Mouse (Mus musculus) C2C12 (cell line): Measurements from ENCODE around the gene Tmc8. TPM values are rescaled to one million over a fixed set of nuclear protein-coding genes. Genes with fewer than 3 reads are reported as not detected.

ENCODE experiments used
- H3K27me3 ChIP-seq: one replicate; pipeline ENCODE4 v1.6.1; 2011; ENCODE audit not compliant: control insufficient read depth, insufficient read depth, insufficient read length
- H3K36me3 ChIP-seq: one replicate; pipeline ENCODE4 v1.6.1; 2011; ENCODE audit not compliant: control insufficient read depth, insufficient read depth
- H3K4me3 ChIP-seq: one replicate; pipeline ENCODE4 v1.5.1; 2011; ENCODE audit warnings: mild to moderate bottlenecking, control low read depth; ENCODE audit not compliant: poor library complexity, insufficient read depth, severe bottlenecking
- H3K79me2 ChIP-seq: one replicate; pipeline ENCODE4 v1.6.1; 2011; ENCODE audit not compliant: control insufficient read depth, insufficient read depth
- H3K79me3 ChIP-seq: one replicate; pipeline ENCODE4 v1.6.1; 2011; ENCODE audit warnings: low read depth, control low read depth
- H3ac ChIP-seq: one replicate; pipeline ENCODE3; 2011; ENCODE audit warnings: low read depth; ENCODE audit not compliant: control insufficient read depth, insufficient read length
- CEBPB ChIP-seq: IDR thresholded peaks from one replicate; pipeline ENCODE4 v1.6.1; 2011; ENCODE audit warnings: low read depth, mild to moderate bottlenecking, control low read depth, moderate library complexity
- CTCF ChIP-seq: IDR thresholded peaks from one replicate; pipeline ENCODE4 v1.5.1; 2011; ENCODE audit not compliant: control insufficient read depth, insufficient read depth, insufficient read length
- FOSL1 ChIP-seq: IDR thresholded peaks from one replicate; pipeline ENCODE4 v1.8.0; 2011; ENCODE audit warnings: mild to moderate bottlenecking, low read length; ENCODE audit not compliant: poor library complexity, insufficient read depth, severe bottlenecking
- MAX ChIP-seq: IDR thresholded peaks from one replicate; pipeline ENCODE4 v1.6.1; 2011; ENCODE audit warnings: mild to moderate bottlenecking, control low read depth
- MYOD1 ChIP-seq: IDR thresholded peaks from one replicate; pipeline ENCODE4 v1.6.1; 2011; ENCODE audit warnings: low read depth; ENCODE audit not compliant: control insufficient read depth, insufficient read length
- MYOG ChIP-seq: IDR thresholded peaks from one replicate; pipeline ENCODE4 v1.6.1; 2011; ENCODE audit not compliant: control insufficient read depth, insufficient read length; ENCODE audit errors: extremely low read depth
- USF1 ChIP-seq: IDR thresholded peaks from one replicate; pipeline ENCODE4 v1.6.1; 2011; ENCODE audit warnings: low read depth, mild to moderate bottlenecking, control low read depth, moderate library complexity
- polyA plus RNA-seq: library from polyadenylated mRNA; unstranded; fragments of >200 nt; fragmentation: generic; extraction: Trizol; gene quantifications from one replicate; pipeline ENCODE4 v1.2.1, GENCODE M21; 2012; ENCODE audit warnings: missing spikeins

The Tmc8 gene
- polyA plus RNA-seq, 1 experiment, result 0.09 TPM

- no peak for TF ChIP-seq MYOG
- no peak for TF ChIP-seq MYOD1
- no peak for TF ChIP-seq MAX
- no peak for TF ChIP-seq CEBPB
- no peak for TF ChIP-seq FOSL1
- TF ChIP-seq CTCF, result no peak
- no peak for TF ChIP-seq USF1
These were observed 15.1 kb downstream of the Tmc8 start for GRCm38 (mm10) chr11:117796954-117797353.

GRCm38 (mm10) chr11:117797511-117798159 is 15.8 kb downstream of the Tmc8 start, which contains the start of gene 6030468B19Rik:
6030468B19Rik (plus strand) TSS chr11:117797660.
- Histone ChIP-seq H3K36me3 (no peaks in the 10 kb centered on the region), H3K79me2 (no peaks in the 10 kb centered on the region), H3ac (no peak within 1 kb of the TSS), H3K27me3 (no peaks in the 10 kb centered on the region), H3K4me3 (no peak within 1 kb of the TSS), H3K79me3 (no peaks in the 10 kb centered on the region)
- TF ChIP-seq USF1 (no peak), MYOD1 (peak; percentile 71), FOSL1 (no peak)

More at GRCm38 (mm10) chr11:117796954-117797353, 15.1 kb downstream of the Tmc8 start:
- no peak overlapping the region for H3ac ChIP-seq
- no peaks in the 10 kb centered on the region for H3K27me3 ChIP-seq
- H3K4me3 ChIP-seq, result no peak overlapping the region
- no peaks in the 10 kb centered on the region for H3K36me3 ChIP-seq
- H3K79me2 ChIP-seq, result no peaks in the 10 kb centered on the region
- no peaks in the 10 kb centered on the region for H3K79me3 ChIP-seq

GRCm38 (mm10) chr11:117798160-117798541 is 16.3 kb downstream of the Tmc8 start:
- H3K79me2 ChIP-seq, result no peaks in the 10 kb centered on the region
- no peak for TF ChIP-seq CEBPB
- no peak for TF ChIP-seq FOSL1
- no peak for TF ChIP-seq MAX
- TF ChIP-seq CTCF, result no peak
- no peak for TF ChIP-seq MYOD1
- no peak for TF ChIP-seq USF1
- no peak for TF ChIP-seq MYOG
- H3K79me3 ChIP-seq, result no peaks in the 10 kb centered on the region
- H3K36me3 ChIP-seq, result no peaks in the 10 kb centered on the region
- no peaks in the 10 kb centered on the region for H3K27me3 ChIP-seq
- H3ac ChIP-seq, result no peak overlapping the region
- H3K4me3 ChIP-seq, result no peak overlapping the region

DNA sequence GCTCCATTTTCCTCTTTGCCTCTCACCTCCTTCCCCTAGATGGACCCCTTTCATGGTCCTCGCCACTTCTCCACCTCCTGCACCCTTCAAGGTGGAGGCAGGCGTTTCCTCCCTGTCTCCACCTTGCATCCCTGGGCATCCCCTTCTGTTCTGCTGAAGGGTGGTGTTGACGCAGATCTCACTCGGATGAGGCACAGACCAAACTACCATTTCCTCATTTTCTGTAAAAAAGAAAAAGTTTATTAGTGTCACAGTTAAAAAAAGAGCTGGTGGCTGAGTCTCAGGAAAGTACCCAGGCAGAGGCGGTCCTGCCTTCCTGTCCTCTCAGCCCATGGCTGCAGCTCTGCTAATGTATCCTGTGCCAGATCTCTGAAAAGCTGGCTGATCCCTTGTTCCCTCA is 17.3 kb downstream of the Tmc8 start:
- Histone ChIP-seq H3K79me3 (no peaks in the 10 kb centered on the region), H3K79me2 (no peaks in the 10 kb centered on the region), H3K36me3 (no peaks in the 10 kb centered on the region), H3K27me3 (no peaks in the 10 kb centered on the region), H3K4me3 (no peak overlapping the region), H3ac (no peak overlapping the region)
- no peak for TF ChIP-seq MYOG

DNA sequence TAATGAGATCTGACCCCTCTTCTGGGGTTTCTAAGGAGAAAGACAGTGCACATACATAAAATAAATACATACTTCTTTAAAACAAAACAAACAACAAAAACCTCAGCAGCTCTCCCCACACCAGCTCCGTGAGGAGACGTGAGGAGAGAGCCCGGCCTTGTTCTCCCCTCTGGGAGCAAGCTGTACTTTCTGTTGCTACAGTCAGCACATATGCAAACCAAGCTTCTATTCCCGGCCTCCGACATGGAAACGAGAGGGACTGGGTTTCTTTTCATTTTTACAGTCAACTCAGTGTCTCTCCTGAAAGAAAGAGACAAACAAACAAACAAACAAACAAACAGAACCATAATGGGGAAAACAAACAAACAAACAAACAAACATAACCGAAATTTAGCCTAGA is 18.2 kb downstream of the Tmc8 start:
- Histone ChIP-seq H3ac (no peak overlapping the region), H3K79me2 (no peaks in the 10 kb centered on the region), H3K36me3 (no peaks in the 10 kb centered on the region), H3K4me3 (no peak overlapping the region), H3K79me3 (no peaks in the 10 kb centered on the region), H3K27me3 (no peaks in the 10 kb centered on the region)
- TF ChIP-seq CEBPB (no peak), FOSL1 (no peak), MYOD1 (no peak), CTCF (no peak), MYOG (no peak), USF1 (no peak), MAX (no peak)

GRCm38 (mm10) chr11:117801650-117802049 is 19.8 kb downstream of the Tmc8 start:
- H3ac ChIP-seq, result no peak overlapping the region
- H3K27me3 ChIP-seq, result no peaks in the 10 kb centered on the region
- no peaks in the 10 kb centered on the region for H3K79me3 ChIP-seq
- no peak overlapping the region for H3K4me3 ChIP-seq
- TF ChIP-seq MYOD1 (peak; percentile 49), MAX (no peak), FOSL1 (no peak), USF1 (no peak)
- no peaks in the 10 kb centered on the region for H3K36me3 ChIP-seq
- H3K79me2 ChIP-seq, result no peaks in the 10 kb centered on the region
